Mouse (Mus musculus) E14TG2a.4 (cell line): ENCODE results near the gene Marcks.

Experiments used
- H3K27me3 ChIP-seq: 2 replicates; pipeline ENCODE4 v1.6.1; 2014; ENCODE audit warnings: low read length, control low read depth; ENCODE audit not compliant: insufficient read depth
- H3K36me3 ChIP-seq: 2 replicates; pipeline ENCODE4 v1.6.1; 2014; ENCODE audit warnings: low read length, control low read depth; ENCODE audit not compliant: insufficient read depth
- H3K4me1 ChIP-seq: replicated peaks from 2 replicates; pipeline ENCODE4 v1.6.1; 2014; ENCODE audit warnings: low read depth, low read length, control low read depth
- H3K4me3 ChIP-seq: replicated peaks from 2 replicates; pipeline ENCODE4 v1.5.1; 2014; ENCODE audit warnings: mild to moderate bottlenecking, low read length
- H3K9me3 ChIP-seq: 2 replicates; pipeline ENCODE4 v1.6.1; 2014; ENCODE audit warnings: low read length, control low read depth
- CTCF ChIP-seq: conservative IDR thresholded peaks from 2 replicates; pipeline ENCODE4 v1.5.1; 2014; ENCODE audit warnings: low read length
- NANOG ChIP-seq: IDR thresholded peaks from 2 replicates; pipeline ENCODE4 v1.6.1; 2014; ENCODE audit warnings: borderline replicate concordance, low read length, mixed read lengths
- POU5F1 ChIP-seq: IDR thresholded peaks from 2 replicates; pipeline ENCODE4 v1.6.1; 2014; ENCODE audit warnings: low read length, borderline replicate concordance

The Marcks gene

DNA sequence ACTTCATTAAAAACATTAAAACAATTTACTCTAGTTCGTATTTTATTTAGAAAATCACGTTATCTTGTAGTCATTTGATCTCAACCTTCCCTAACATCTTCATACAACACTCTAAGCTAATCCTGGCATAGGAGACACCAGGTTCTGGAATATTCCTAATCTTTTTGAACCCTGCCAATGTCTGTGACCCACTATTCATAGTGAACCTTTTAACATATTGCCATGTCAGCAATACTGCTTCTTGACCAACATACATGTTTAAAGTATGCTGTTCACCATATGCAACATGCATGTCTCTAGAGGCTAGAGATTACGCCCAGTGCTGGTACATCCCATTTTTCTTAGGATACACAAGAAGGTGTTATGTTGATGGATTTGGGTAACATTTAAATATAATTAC is 9.1 kb downstream of the Marcks start:
- no peaks in the 10 kb centered on the region for H3K9me3 ChIP-seq
- TF ChIP-seq POU5F1 (no peak), CTCF (no peak), NANOG (no peak)
- H3K27me3 ChIP-seq, result no peaks in the 10 kb centered on the region
- H3K4me3 ChIP-seq, result no peak overlapping the region
- peaks cover 6% of the 10 kb centered on the region; the same call in 1 of the 2 replicates for H3K36me3 ChIP-seq
- H3K4me1 ChIP-seq, result peaks cover 4% of the 10 kb centered on the region; the same call in 1 of the 2 replicates

DNA sequence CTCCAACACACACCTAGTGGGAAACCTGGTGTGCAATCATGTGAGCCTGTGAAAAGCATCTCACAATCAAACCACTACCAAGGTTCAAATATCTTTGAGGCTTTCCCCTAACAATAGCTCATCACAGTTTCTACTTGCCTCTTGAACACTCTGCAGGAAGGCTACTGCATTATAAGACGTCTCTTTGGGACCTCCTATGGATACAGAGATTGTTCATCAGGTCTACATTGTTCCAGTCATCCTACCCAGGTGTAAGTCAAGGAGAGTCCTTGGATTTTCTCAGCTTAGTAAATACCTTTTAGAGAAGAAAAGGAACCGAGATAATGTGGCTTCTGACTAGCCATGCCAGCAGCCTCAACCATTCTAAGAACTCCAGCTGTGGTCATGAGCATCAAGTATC is 23.4 kb downstream of the Marcks start:
- no peaks in the 10 kb centered on the region for H3K27me3 ChIP-seq
- H3K36me3 ChIP-seq, result no peaks in the 10 kb centered on the region
- no peak overlapping the region for H3K4me3 ChIP-seq
- H3K9me3 ChIP-seq, result no peaks in the 10 kb centered on the region
- TF ChIP-seq NANOG (peak; percentile 91), POU5F1 (no peak), CTCF (no peak)
- peaks cover 9% of the 10 kb centered on the region; the same call in 1 of the 2 replicates for H3K4me1 ChIP-seq

DNA sequence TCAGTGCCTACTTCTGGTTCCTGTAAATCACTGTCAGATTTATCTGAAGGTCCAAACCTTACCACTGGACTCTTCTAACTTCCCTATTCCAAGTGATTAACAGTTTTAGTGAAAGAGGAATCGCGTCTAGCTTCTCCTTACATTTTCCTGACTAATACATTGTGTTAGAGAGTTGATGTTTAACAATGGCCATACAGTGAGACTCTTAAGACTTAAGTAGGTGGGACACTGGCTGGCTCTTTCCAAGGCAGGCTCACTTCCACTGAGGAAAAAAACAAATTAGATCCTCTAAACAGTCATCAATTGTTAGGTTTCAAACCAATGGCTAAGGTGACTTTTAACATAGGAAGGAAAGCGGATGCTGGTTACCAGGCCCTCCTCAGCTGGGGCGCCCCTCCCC is 25.9 kb downstream of the Marcks start:
- Histone ChIP-seq H3K27me3 (no peaks in the 10 kb centered on the region), H3K9me3 (no peaks in the 10 kb centered on the region), H3K4me3 (no peak overlapping the region), H3K4me1 (peaks cover 9% of the 10 kb centered on the region; the same call in 1 of the 2 replicates), H3K36me3 (no peaks in the 10 kb centered on the region)
- TF ChIP-seq POU5F1 (no peak), CTCF (no peak), NANOG (no peak)

DNA sequence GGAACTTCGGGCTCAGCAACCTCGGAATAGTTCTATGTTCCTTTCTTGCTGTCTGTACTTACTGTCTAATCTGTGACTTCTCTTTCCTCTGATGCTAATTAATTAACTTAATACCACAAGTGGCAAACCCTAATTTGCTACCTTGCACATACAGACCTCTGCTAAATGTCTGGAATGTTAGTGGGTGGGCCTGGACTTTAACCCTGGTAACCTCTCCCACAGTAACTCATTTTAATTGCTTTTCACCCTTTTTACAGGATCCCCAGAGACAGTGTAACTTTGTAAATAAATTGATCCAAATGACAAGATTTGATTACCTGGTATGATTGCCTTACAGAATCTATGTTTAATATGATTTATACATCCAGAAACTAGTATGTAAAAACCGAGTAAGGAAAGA is 26.4 kb downstream of the Marcks start:
- H3K4me3 ChIP-seq, result no peak overlapping the region
- H3K9me3 ChIP-seq, result no peaks in the 10 kb centered on the region
- no peaks in the 10 kb centered on the region for H3K27me3 ChIP-seq
- no peaks in the 10 kb centered on the region for H3K36me3 ChIP-seq
- H3K4me1 ChIP-seq, result peaks cover 9% of the 10 kb centered on the region; the same call in 1 of the 2 replicates
- TF ChIP-seq NANOG (no peak), POU5F1 (no peak), CTCF (no peak)

DNA sequence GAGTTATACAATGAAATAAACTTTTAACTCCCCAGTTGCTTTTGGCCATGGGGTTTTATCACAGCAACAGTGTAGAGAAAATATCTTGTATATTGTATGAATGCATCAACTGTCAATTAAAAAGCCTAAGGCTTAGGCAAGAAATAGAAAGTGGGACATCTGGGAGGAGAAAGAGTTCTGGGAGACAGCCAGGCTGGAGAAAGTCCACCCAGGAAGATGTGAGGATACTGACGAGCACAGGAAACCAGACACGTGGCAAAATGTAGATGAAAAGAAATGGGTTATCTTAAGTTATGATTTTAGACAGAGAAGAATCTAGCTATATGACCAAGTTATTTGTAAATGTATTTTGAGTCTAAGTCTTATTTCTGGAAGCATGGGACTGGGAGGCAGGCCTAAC is 27.3 kb downstream of the Marcks start:
- H3K36me3 ChIP-seq, result no peaks in the 10 kb centered on the region
- TF ChIP-seq NANOG (no peak), POU5F1 (no peak), CTCF (no peak)
- no peaks in the 10 kb centered on the region for H3K9me3 ChIP-seq
- H3K4me1 ChIP-seq, result peaks cover 9% of the 10 kb centered on the region; the same call in 1 of the 2 replicates
- H3K27me3 ChIP-seq, result no peaks in the 10 kb centered on the region
- no peak overlapping the region for H3K4me3 ChIP-seq

DNA sequence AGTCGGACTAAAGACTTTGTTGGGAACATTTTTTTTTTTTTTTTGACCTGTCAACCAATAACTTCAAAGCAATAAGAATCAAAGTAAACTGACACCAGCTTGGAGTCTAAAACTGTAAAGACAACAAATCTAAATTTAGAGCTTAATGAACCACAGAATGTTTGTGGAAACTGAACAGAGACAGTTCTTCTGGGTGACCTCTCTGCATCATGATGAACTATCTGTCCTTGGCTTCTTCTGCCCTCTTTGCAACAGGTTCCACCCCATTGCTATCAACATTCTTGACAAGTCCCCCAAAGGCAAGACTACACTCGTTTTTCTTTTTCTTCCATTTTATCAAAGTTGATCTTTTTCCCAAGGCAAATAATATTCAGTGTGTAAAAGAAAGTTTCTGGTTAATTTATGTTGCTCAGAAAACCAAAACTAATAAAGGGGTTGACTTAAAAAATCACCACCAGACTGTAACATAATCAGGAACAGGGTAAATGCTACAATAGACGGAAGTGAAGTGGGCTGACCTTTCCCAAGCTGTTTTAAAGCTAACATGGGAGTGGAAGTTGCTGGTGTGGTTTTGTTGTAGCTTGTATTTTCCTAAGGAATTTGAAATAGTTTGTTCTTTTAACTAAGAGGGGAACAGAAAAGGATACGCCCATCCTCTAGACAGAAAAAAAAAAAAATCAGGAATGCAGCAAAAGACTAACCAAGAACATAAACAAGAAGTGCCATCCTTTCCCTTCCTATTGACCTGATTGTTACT is 31.7 kb downstream of the Marcks start:
- Histone ChIP-seq H3K4me1 (no peaks in the 10 kb centered on the region), H3K4me3 (no peak overlapping the region), H3K27me3 (no peaks in the 10 kb centered on the region), H3K36me3 (no peaks in the 10 kb centered on the region), H3K9me3 (no peaks in the 10 kb centered on the region; the same call in 1 of the 2 replicates)
- TF ChIP-seq NANOG (no peak), POU5F1 (no peak), CTCF (no peak)

DNA sequence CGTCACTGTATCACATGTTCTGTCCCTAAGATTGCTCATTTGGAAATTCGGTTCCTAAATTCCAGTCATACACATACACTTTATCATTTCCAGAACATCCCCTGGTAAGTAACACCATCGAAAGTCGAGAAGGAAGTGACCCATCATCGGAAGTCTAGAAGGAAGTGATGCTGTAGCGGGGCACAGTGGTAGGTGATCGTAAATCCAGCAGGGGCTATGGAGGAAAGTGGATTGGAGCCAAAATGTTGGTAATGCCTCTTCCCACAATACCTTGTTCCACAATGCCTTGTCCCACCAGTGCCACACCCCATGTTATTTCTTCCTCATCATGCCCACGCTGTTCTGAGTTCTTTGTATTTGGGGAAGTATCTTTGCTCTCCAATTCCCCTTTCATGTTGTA is 32.4 kb downstream of the Marcks start:
- TF ChIP-seq CTCF, result no peak
- Histone ChIP-seq H3K27me3 (no peaks in the 10 kb centered on the region), H3K4me3 (no peak overlapping the region), H3K9me3 (no peaks in the 10 kb centered on the region; the same call in 1 of the 2 replicates), H3K4me1 (no peaks in the 10 kb centered on the region), H3K36me3 (no peaks in the 10 kb centered on the region)

DNA sequence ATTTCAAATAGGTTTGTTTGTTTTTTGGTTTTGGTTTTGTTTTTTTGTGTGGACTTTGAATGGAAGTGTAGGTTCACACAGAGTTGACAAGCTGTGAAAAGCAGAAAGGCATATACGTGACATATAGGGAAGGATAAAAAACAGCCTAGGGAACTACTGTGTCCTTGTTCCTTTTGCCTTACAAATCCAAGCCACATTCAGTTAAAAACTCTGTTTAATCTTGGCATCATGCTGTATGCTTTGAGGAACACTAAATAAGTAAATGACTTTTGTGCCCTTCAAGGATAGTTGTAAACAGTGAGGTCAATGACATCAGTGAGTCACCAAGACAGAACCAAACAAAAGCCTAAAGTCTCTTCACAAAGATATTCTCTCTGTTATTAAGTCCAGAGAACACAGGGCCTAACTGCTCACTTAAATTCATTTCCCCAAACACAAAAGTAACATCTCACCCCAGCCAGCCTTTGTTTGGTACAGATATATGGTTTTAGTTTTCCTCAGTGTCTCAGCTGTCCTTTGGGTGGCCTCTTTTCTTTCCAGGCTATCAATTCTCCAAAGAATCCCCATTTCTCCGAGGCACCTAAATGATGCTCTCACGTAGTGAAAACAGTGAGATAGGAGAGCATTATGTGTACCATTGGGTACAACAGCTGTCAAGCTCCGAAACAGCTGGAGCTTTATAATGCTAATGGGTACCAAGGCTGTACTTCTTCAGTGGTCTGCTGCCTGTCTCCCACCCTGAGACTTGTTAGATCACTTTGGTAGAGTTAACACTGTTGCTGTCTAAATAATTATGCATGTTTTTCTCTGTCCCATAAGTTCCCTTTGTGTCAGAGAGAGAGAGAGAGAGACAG is 36.3 kb downstream of the Marcks start:
- Histone ChIP-seq H3K27me3 (no peaks in the 10 kb centered on the region), H3K4me1 (no peaks in the 10 kb centered on the region), H3K36me3 (no peaks in the 10 kb centered on the region), H3K4me3 (no peak overlapping the region), H3K9me3 (peaks cover 15% of the 10 kb centered on the region)
- TF ChIP-seq NANOG, result no peak
- no peak for TF ChIP-seq POU5F1
- no peak for TF ChIP-seq CTCF
